Mouse (Mus musculus): ENCODE measurements around the gene Gm11444. TPM values are rescaled to one million over a fixed set of nuclear protein-coding genes. Genes with fewer than 3 reads are reported as not detected.
A peak's percentile ranks its signal among the peaks of the same experiment; 100 is the strongest.

Gene Gm11444
- polyA plus RNA-seq, 1 experiment from 2014 or later, result not detected

DNA sequence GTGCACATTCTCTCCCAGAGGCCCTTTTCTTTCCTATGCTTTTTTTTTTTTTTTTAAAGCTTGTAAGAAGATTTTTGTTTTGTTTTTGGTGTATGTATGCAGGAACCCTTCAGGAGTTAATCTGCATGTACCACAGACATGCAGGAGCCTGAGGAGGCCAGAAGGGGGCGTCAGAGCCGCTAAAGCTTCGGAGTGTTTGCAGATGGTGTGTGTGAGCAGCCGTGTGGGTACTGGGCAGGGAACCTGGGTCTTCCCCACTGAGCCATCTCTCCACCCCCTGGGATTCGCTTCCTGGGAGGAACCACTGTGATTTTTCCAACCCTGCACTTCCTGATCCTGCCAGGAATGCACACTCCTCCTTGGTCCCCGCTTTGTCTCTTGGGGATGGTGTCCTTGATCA lies 625 bp upstream of the Gm11444 start:
- Histone ChIP-seq H3K27ac (replicated peaks) (no peak overlapping the region), H3K27me3 (replicated peaks) (peaks cover 31% of the 10 kb centered on the region), H3K36me3 (no peaks in the 10 kb centered on the region), H3K9ac (no peak overlapping the region), H3K4me2 (no peak overlapping the region), H3K9me3 (no peaks in the 10 kb centered on the region), H3K4me1 (0 out of 2 replicates have a peak, but pooled peaks cover 7% of the 10 kb centered on the region), H3K4me3 (no peak overlapping the region)
- 35% methylated on average over 6 of the region's 6 CpGs for WGBS
- no peak for ATAC-seq (ENCODE audit: extremely low read depth, insufficient number of reproducible peaks, low FRiP score, low TSS enrichment)

DNA sequence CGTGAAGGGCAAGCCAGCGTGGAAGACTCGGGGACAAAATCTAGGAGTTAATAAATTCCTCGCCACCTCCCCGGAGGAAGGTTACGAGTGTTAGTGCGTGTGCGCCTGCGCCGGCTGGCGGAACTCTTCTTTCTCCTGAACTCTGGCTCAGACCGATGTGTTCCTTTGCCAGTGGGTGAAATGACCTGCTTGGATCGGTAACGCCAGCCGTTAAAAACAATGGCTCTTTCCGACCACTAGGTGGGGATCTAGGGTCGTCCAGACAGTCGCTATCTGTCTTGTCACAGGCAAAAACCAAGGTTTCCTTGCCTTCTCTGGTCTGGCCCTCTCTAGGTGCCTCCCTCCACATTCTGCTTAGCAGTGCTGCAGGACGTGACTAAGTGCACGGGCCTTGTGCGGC lies 1.1 kb downstream of the Gm11444 start:
- Histone ChIP-seq H3K9me3 (no peaks in the 10 kb centered on the region), H3K27ac (replicated peaks) (no peak overlapping the region), H3K27me3 (replicated peaks) (peaks cover 41% of the 10 kb centered on the region), H3K4me3 (peak overlapping the region; percentile 44), H3K4me2 (peak overlapping the region; percentile 71), H3K4me1 (peaks cover 11% of the 10 kb centered on the region; the same call in 1 of the 2 replicates), H3K36me3 (no peaks in the 10 kb centered on the region), H3K9ac (peak overlapping the region; percentile 77)
- ATAC-seq (ENCODE audit: extremely low read depth, insufficient number of reproducible peaks, low FRiP score, low TSS enrichment), result no peak
- 4% methylated on average over 21 of the region's 21 CpGs for WGBS

DNA sequence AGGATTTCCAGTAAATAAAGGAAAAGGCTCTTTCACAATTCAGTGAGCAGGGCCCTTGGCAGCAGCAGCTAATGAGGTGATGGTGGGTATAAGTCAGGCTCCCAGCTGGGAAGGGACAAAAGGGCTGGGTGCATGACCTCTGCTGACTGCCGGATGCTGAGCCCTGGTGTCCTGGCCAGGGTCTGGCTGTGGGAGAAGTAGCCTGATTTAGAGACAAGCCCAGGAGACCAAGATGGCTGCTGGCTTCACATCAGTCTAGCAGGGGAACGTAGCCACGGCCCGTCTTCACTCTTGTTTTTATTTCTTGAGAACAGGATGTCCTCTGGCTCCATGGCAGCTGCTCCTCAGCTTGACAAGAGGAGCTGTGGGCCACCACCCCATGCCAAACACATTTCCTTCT lies 3.6 kb downstream of the Gm11444 start:
- no peaks in the 10 kb centered on the region for H3K36me3 ChIP-seq
- no peak overlapping the region for H3K4me2 ChIP-seq
- 46% methylated on average over 4 of the region's 4 CpGs for WGBS
- H3K9ac ChIP-seq, result no peak overlapping the region
- H3K4me3 ChIP-seq, result no peak overlapping the region
- H3K4me1 ChIP-seq, result peaks cover 33% of the 10 kb centered on the region
- H3K27ac ChIP-seq (replicated peaks), result no peak overlapping the region
- H3K9me3 ChIP-seq, result no peaks in the 10 kb centered on the region
- peaks cover 56% of the 10 kb centered on the region for H3K27me3 ChIP-seq (replicated peaks)
- ATAC-seq (ENCODE audit: extremely low read depth, insufficient number of reproducible peaks, low FRiP score, low TSS enrichment), result no peak

DNA sequence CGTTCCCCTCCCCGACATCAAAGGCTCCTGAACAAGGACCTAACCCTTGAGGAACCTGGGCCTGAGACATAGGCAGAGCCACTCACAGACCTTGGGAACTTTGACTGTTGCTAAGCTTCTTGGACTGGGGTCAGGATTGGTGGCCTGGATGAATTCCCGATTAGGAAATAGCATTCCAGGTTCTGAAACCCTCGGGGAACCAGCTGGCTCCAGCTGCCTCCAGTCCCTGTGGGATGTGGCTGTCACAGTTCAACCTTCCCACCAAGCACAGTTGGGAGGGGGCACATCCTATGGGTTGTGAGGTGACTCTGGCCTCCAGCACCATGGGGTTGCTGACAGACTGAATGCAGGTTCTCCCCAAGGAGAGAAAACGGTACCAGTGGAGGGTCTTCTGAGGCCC lies 4.2 kb downstream of the Gm11444 start:
- no peaks in the 10 kb centered on the region for H3K9me3 ChIP-seq
- no peak for ATAC-seq (ENCODE audit: extremely low read depth, insufficient number of reproducible peaks, low FRiP score, low TSS enrichment)
- peaks cover 61% of the 10 kb centered on the region for H3K27me3 ChIP-seq (replicated peaks)
- no peak overlapping the region for H3K4me2 ChIP-seq
- H3K9ac ChIP-seq, result no peak overlapping the region
- no peak overlapping the region for H3K4me3 ChIP-seq
- no peak overlapping the region for H3K27ac ChIP-seq (replicated peaks)
- H3K36me3 ChIP-seq, result no peaks in the 10 kb centered on the region
- 35% methylated on average over 5 of the region's 5 CpGs for WGBS
- H3K4me1 ChIP-seq, result peaks cover 38% of the 10 kb centered on the region

DNA sequence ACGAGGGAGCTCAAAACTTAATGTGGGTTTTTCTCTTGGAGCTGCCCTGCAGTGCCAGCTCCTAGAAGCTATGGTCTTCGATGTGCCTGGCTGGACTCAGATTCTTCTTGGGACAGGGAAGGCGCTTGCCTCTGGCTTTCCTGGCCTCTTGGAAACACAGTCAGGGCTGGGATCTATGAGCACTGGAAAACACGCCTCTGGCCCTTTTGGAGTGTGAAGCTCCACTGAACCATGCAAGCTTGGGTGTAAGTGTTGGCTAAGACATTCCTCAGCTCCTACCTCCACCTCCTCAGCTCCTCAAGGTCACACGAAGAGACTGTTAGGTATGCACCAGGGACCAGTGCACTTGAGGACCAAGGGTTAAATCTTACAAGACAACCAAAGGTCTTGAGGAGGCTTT lies 5.2 kb downstream of the Gm11444 start:
- H3K27ac ChIP-seq (replicated peaks), result no peak overlapping the region
- no peaks in the 10 kb centered on the region for H3K36me3 ChIP-seq
- H3K4me3 ChIP-seq, result peak overlapping the region; percentile 73
- peak overlapping the region; percentile 80 for H3K9ac ChIP-seq
- H3K9me3 ChIP-seq, result no peaks in the 10 kb centered on the region
- H3K27me3 ChIP-seq (replicated peaks), result peaks cover 68% of the 10 kb centered on the region
- no peak for ATAC-seq (ENCODE audit: extremely low read depth, insufficient number of reproducible peaks, low FRiP score, low TSS enrichment)
- whole genome bisulfite sequencing, result 29% methylated on average over 5 of the region's 5 CpGs
- H3K4me2 ChIP-seq, result peak overlapping the region; percentile 88
- H3K4me1 ChIP-seq, result peaks cover 47% of the 10 kb centered on the region

DNA sequence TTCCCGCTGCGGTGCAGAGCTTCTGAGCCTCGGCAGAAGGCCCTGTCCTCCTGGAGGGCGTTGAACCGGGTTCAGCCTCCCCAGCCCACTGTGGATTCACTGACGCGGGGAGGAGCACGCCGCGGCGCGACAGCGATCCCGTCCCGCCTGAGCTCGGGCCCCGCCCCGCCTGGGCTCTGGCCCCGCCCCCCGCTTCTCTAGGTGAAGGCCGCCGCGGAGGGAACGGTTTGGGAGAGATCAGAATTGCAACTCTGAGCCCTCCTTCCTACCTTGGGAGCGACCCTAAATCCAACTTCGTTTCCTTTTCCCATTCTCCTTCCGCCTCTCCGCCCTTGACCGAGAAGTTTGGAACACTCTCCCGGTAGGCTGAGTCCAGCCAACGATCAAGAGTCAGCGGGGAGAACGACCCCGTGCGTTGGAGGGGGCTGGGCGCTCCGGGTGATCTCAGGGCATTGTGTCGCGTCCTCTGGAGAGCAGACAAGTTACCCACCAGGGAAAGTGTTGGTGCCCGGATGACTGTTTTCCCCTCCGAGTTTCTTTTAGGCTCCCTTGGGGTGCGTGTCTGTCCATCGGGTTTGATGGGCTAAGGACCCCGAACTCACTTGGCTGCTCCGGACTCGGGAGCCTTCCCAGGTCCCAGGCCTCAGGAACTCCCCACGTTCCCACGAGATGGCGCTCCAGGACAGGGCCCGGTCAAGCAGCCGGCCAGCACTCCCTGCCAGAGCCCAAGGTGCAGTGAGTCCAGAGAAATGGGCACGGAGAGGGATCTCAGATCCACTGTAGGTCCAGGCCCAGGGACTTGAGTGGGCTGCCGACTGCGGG lies 5.8 kb downstream of the Gm11444 start:
- H3K27ac ChIP-seq (replicated peaks), result peak overlapping the region; percentile 62
- H3K4me3 ChIP-seq, result peak overlapping the region; percentile 73
- under 1% methylated on average over 54 of the region's 54 CpGs for WGBS
- H3K27me3 ChIP-seq (replicated peaks), result peaks cover 71% of the 10 kb centered on the region
- peak overlapping the region; percentile 88 for H3K4me2 ChIP-seq
- H3K4me1 ChIP-seq, result peaks cover 47% of the 10 kb centered on the region
- peak overlapping the region; percentile 80 for H3K9ac ChIP-seq
- H3K36me3 ChIP-seq, result no peaks in the 10 kb centered on the region
- ATAC-seq (ENCODE audit: extremely low read depth, insufficient number of reproducible peaks, low FRiP score, low TSS enrichment), result peak; percentile 12; the same call in 1 of the 2 replicates
- H3K9me3 ChIP-seq, result no peaks in the 10 kb centered on the region

DNA sequence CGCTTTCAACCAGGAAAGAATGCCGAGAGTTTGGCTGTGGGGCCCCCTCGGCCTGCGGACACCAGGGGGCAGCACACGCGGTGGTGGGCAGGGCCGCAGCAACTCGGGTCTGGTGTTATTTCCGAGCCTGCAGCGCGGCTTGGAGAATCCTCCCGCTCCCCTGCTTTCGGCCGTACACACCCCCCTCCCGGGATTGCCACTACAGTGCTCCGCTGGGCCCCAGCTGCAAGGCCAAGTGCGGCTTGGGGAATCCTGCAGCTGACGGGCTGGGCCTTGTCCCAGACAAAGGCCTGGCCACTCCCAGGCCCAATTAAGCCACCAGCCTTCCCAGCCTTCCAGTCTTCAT lies 6.8 kb downstream of the Gm11444 start:
- peak overlapping the region; percentile 73 for H3K4me3 ChIP-seq
- WGBS, result 1% methylated on average over 18 of the region's 18 CpGs
- H3K9ac ChIP-seq, result peak overlapping the region; percentile 80
- peaks cover 78% of the 10 kb centered on the region for H3K27me3 ChIP-seq (replicated peaks)
- H3K9me3 ChIP-seq, result no peaks in the 10 kb centered on the region
- H3K4me1 ChIP-seq, result peaks cover 41% of the 10 kb centered on the region
- H3K27ac ChIP-seq (replicated peaks), result peak overlapping the region; percentile 62
- no peak for ATAC-seq (ENCODE audit: extremely low read depth, insufficient number of reproducible peaks, low FRiP score, low TSS enrichment)
- no peaks in the 10 kb centered on the region for H3K36me3 ChIP-seq
- peak overlapping the region; percentile 88 for H3K4me2 ChIP-seq

DNA sequence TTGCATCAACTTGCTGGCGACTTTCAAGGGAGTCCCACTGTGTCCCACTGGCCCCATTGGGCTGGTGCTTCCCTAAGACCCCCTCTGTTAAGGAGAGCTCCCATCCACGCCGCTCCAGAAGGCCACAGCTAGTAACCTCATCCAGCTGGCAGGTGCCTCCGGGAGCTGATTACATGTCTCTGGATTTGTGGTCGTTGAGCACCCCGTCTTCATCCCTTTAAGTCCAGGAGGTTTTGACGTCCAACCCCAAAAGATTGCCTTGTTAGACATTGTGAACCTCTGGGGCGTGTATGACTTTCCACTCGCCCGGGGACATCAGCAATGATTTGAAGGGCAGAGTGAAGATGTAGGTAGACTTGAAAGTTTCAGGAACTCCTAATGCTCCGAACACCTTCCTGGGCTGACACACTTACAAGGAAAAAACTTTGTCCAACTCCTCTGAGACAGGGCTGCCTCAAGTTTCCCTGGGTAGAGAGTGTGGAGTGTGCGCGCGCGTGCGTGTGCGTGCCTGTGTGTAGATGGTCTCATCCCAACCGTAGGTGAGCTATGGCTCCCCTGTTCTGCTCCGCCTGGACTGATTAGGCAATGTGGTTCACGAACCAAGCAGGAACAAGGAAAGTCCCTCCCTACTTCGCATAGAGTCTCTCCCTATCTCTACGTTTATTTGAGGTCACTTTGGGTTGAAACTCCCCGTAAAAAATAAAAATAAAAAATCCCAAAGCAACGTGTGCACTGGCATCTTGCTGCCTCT lies 7.4 kb downstream of the Gm11444 start:
- Histone ChIP-seq H3K4me3 (peak overlapping the region; percentile 73), H3K4me2 (peak overlapping the region; percentile 88), H3K36me3 (no peaks in the 10 kb centered on the region), H3K27ac (replicated peaks) (peak overlapping the region; percentile 62; the same call in 1 of the 2 replicates), H3K9ac (peak overlapping the region; percentile 80; the same call in 1 of the 2 replicates), H3K27me3 (replicated peaks) (peaks cover 78% of the 10 kb centered on the region), H3K9me3 (no peaks in the 10 kb centered on the region), H3K4me1 (peaks cover 46% of the 10 kb centered on the region)
- WGBS, result 5% methylated on average over 24 of the region's 24 CpGs
- no peak for ATAC-seq (ENCODE audit: extremely low read depth, insufficient number of reproducible peaks, low FRiP score, low TSS enrichment)

DNA sequence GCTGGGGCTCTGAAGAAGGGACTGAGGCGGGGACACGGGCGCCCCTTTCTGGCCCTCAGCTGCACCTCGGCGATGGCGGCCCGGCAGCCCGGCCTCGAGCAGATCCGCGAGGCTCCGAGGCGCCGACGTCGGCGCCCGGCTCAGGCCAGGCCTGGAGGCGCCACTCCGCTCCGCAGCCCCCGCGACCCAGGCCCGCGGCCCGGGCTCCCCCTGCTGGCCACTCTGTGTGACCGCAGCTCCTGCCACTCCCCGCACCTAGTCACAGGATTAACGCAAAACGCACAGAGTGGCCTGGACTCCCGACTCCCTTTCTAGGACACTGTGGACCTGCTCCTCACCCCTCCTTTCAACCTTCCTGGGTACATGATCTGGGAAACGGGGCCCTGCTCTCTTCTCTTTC lies 8.2 kb downstream of the Gm11444 start:
- WGBS, result 2% methylated on average over 32 of the region's 32 CpGs
- Histone ChIP-seq H3K36me3 (no peaks in the 10 kb centered on the region), H3K4me3 (peak overlapping the region; percentile 73), H3K9me3 (no peaks in the 10 kb centered on the region), H3K9ac (peak overlapping the region; percentile 80), H3K27me3 (replicated peaks) (peaks cover 82% of the 10 kb centered on the region), H3K4me1 (peaks cover 54% of the 10 kb centered on the region), H3K27ac (replicated peaks) (no peak overlapping the region; the same call in 1 of the 2 replicates), H3K4me2 (peak overlapping the region; percentile 88)
- ATAC-seq (ENCODE audit: extremely low read depth, insufficient number of reproducible peaks, low FRiP score, low TSS enrichment), result 0 out of 2 replicates have a peak, but pooled peaks have one; percentile 44

DNA sequence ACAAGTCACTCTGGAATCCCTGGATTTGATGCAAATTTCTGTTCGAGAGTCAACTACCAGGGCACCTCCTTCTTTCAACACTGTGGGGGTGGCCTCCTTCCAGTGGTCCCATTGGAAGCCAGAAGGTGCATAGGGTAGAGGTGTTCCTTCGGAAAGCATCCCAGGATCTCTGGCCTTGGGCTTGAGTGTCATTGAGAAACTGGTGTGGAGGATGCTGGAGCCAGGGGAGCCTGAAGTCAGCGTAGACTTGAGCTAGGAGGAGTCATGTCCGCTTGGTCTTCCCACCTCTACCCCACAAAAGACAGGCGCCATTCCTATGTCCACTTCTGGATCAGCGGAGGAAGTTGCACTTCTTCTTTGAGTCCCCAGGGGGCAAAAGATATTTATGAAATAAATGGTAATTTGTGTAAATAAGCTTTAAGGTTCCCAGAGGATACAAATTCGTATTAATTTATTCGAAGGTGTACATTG lies 8.9 kb downstream of the Gm11444 start:
- Histone ChIP-seq H3K4me3 (peak overlapping the region; percentile 73), H3K4me2 (peak overlapping the region; percentile 88), H3K4me1 (peaks cover 59% of the 10 kb centered on the region), H3K27ac (replicated peaks) (0 out of 2 replicates have a peak overlapping the region, but pooled peaks have one; percentile 3), H3K27me3 (replicated peaks) (peaks cover 82% of the 10 kb centered on the region), H3K36me3 (no peaks in the 10 kb centered on the region), H3K9me3 (no peaks in the 10 kb centered on the region), H3K9ac (peak overlapping the region; percentile 90)
- WGBS, result 28% methylated on average over 8 of the region's 8 CpGs
- ATAC-seq (ENCODE audit: extremely low read depth, insufficient number of reproducible peaks, low FRiP score, low TSS enrichment), result no peak

DNA sequence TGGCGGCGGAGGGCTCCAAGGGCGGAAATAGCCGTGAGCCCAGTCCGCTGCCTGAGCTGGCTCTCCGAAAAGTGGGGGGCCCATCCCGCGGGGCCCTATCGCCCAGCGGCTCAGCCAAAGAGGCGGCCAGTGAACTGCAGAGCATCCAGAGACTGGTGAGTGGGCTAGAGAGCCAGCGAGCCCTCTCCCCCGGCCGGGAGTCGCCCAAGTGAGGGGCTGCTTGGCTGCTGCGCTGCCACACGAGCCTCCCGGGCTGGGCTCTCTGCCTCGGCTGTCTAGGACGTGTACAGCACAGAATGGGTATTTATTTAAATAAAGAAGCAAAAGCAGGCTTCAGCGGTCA lies 9.4 kb downstream of the Gm11444 start:
- peaks cover 59% of the 10 kb centered on the region for H3K4me1 ChIP-seq
- peak overlapping the region; percentile 88 for H3K4me2 ChIP-seq
- peak overlapping the region; percentile 90 for H3K9ac ChIP-seq
- no peak for ATAC-seq (ENCODE audit: extremely low read depth, insufficient number of reproducible peaks, low FRiP score, low TSS enrichment)
- peak overlapping the region; percentile 73 for H3K4me3 ChIP-seq
- WGBS, result 12% methylated on average over 21 of the region's 21 CpGs
- 0 out of 2 replicates have a peak overlapping the region, but pooled peaks have one; percentile 3 for H3K27ac ChIP-seq (replicated peaks)
- no peaks in the 10 kb centered on the region for H3K36me3 ChIP-seq
- H3K27me3 ChIP-seq (replicated peaks), result peaks cover 82% of the 10 kb centered on the region
- H3K9me3 ChIP-seq, result no peaks in the 10 kb centered on the region

All from heart, embryonic 13.5 days (tissue).